Comparison of ENCODE assay signal across 9 mouse cellular contexts in genomic region chr5:14218677-14219076, GRCm38 (mm10).
DNase-seq lines count a peak whose midpoint lies in the region; ATAC-seq and TF ChIP-seq lines count a peak whose summit lies in the region.
"Had no signal": no experiment of that assay in that cellular context is flagged by ENCODE, and none has a peak within 500 bp of the region (broad histone marks: within the 10 kb centered on the region; RNA-seq: fewer than 3 reads in every experiment).

No protein-coding gene starts in this region.

- TF ChIP-seq CTCF in layer of hippocampus, adult 2 months (conservative IDR thresholded peaks at IDR 0.05) = peak; percentile 92
- peak; percentile 81 for TF ChIP-seq CTCF in left cerebral cortex, adult 2 months (IDR thresholded peaks at IDR 0.05)

- H3K27ac ChIP-seq in layer of hippocampus, adult 2 months = no peak overlapping the region
- H3K27ac ChIP-seq in left cerebral cortex, adult 2 months = no peak overlapping the region

- H3K4me3 ChIP-seq in layer of hippocampus, adult 2 months = no peak overlapping the region
- no peak overlapping the region for H3K4me3 ChIP-seq in left cerebral cortex, adult 2 months
- H3K4me3 ChIP-seq: megakaryocyte, embryonic 14.5 days had no signal

- no peak for ATAC-seq in erythroblast, adult 5-6 weeks (replicated peaks; ENCODE audit: low FRiP score, poor library complexity, severe bottlenecking)

- intact Hi-C loops in left cerebral cortex, adult 2 months (cut with DNase I) = loop anchor here (2.0 to 10.0 kb wide), 4 partner anchors 194 to 1656 kb away; partner anchors contain the start of gene Sema3e

- peak; percentile 3 for DNase-seq in cerebellum, adult 8-10 months
- DNase-seq in cerebellum, postnatal 36 days = no peak
- peak; percentile 19 to 52 for DNase-seq in layer of hippocampus, adult 2 months (ENCODE audit: low spot score in 2 of 2)
- DNase-seq in layer of hippocampus, adult 8-10 months (ENCODE audit: low spot score in 2 of 2) = no peak
- peak; percentile 54 for DNase-seq in NIH3T3 (ENCODE audit: low read depth)
- peak in 1 of 2 experiments; percentile 20 for DNase-seq in left cerebral cortex, adult 2 months (ENCODE audit: extremely low spot score in 1 of 2, low spot score in 2 of 2)
- no peak for DNase-seq in urinary bladder, adult 2 months (ENCODE audit: low spot score)

Comparison
In these comparisons a context has a peak if more than half of its experiments do, and no peak if none do; other contexts are left out.
1. DNase-seq: peak in cerebellum, adult 8-10 months (single experiment), layer of hippocampus, adult 2 months (2 of 2) and NIH3T3 (single experiment); none in cerebellum, postnatal 36 days (0 of 2), layer of hippocampus, adult 8-10 months (0 of 2) and urinary bladder, adult 2 months (single experiment).